Mouse (Mus musculus) Patski (cell line): ENCODE measurements around the gene Myo1d. TPM values are rescaled to one million over a fixed set of nuclear protein-coding genes. Genes with fewer than 3 reads are reported as not detected.

Source experiments
- ATAC-seq: fragments of 100-300 bp; one replicate; pipeline ENCODE4 v1.8.0; 2021
- CTCF ChIA-PET: fragments of 350-600 bp; sonication (Branson Sonifier 250); formaldehyde crosslinking; loops from one replicate; lab custom pipeline; 2022; ENCODE audit warnings: inconsistent platforms; lab: Charles Lee
- POLR2A ChIA-PET: fragments of 350-600 bp; sonication (Branson Sonifier 250); formaldehyde crosslinking; loops from one replicate; lab custom pipeline; 2022; ENCODE audit warnings: antibody characterized with exemption, inconsistent platforms; lab: Charles Lee
- DNase-seq: peaks from one replicate; pipeline ENCODE4 v3.0.0-alpha.2; 2011; ENCODE audit warnings: low read depth, low spot score
- H3K27me3 ChIP-seq: fragments of 371-371 bp; one replicate; pipeline ENCODE4 v1.5.1; 2021
- CTCF ChIP-seq: fragments of 100-300 bp; IDR thresholded peaks from one replicate; pipeline ENCODE4 v1.5.1; 2021
- in situ Hi-C: fragments of 300-500 bp; cut with MboI; formaldehyde crosslinking; loops from 3 replicates; pipeline ENCODE4 v1.11.1; 2018; ENCODE audit warnings: low pct_unique_long_range_greater_than_20kb, mixed read lengths
- polyA plus RNA-seq: library from polyadenylated mRNA; unstranded; gene quantifications from one replicate; pipeline ENCODE4 v1.2.3, GENCODE M21; 2021

Myo1d gene
- polyA plus RNA-seq, 1 experiment from 2014 or later = 36.9 TPM

DNA sequence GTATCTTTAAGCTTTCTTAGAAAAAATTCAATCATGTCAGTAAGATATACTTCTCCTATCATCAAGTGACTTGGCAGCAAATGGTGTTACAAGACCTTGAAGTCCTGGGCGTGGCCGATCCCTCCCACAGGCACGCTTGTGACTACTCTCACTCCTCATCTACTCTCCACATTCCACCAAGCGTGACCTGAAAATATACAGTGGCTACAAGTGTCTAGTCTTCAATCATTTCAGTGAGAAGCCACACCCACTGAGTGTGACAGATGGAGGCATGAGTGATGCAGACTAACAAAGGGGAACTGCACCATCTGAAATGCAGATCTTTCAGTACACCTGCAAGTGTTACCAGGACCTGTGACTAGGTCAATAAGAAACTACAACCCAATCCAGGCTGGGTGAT, 79.2 kb downstream of the Myo1d start:
- ChIA-PET POLR2A (interaction anchor here (1.0 to 1.1 kb wide), 2 partner anchors 80 to 244 kb away, joined by 3 to 6 read pairs; partner anchors contain the start of gene Myo1d), CTCF (interaction anchor here (1.2 to 2.4 kb wide), 5 partner anchors 15 to 117 kb away, joined by 3 to 10 read pairs (median 4); partner anchors contain the start of gene Tmem98)
- in situ Hi-C loops = no loop called here
- DNase-seq = no peak
- no peak for TF ChIP-seq CTCF
- no peak for ATAC-seq
- H3K27me3 ChIP-seq = no peaks in the 10 kb centered on the region

- ChIA-PET POLR2A (no interaction called here), CTCF (no interaction called here)
- DNase-seq = no peak
- in situ Hi-C loops = loop anchor here (5.0 kb wide), 1 partner anchor 84 kb away; the partner anchor contains the start of gene Myo1d
- TF ChIP-seq CTCF = no peak
- no peak for ATAC-seq
- no peaks in the 10 kb centered on the region for H3K27me3 ChIP-seq
Observed at GRCm38 (mm10) chr11:80698721-80699120, 81.1 kb downstream of the Myo1d start.

DNA sequence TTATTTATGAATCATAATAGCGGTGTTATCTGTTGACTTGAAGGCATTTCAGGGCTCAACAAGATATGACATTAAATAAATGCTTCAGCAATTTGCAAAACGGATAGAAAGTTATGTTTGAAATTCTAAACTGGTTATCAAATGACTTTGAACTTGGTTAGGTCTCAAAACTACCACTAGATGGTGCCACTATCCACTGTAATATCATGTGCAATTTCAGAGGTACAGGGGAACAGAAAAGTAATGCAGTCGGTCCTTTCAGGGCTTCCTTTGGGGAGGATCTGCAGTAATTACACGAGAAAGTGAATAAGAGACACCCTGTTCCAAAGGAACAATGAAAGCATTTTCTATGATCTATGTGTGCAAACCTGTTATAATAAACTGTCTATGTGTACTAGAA, 83.5 kb downstream of the Myo1d start:
- peak; percentile 47 for TF ChIP-seq CTCF
- no peaks in the 10 kb centered on the region for H3K27me3 ChIP-seq
- DNase-seq (no peak), ATAC-seq (no peak)
- CTCF ChIA-PET = interaction anchor here (1.8 kb wide), 1 partner anchor 104 kb away, joined by 7 read pairs; no protein-coding TSS in a partner anchor
- in situ Hi-C loops = loop anchor here (5.0 kb wide), 1 partner anchor 86 kb away; the partner anchor contains the start of gene Myo1d
- POLR2A ChIA-PET = no interaction called here

DNA sequence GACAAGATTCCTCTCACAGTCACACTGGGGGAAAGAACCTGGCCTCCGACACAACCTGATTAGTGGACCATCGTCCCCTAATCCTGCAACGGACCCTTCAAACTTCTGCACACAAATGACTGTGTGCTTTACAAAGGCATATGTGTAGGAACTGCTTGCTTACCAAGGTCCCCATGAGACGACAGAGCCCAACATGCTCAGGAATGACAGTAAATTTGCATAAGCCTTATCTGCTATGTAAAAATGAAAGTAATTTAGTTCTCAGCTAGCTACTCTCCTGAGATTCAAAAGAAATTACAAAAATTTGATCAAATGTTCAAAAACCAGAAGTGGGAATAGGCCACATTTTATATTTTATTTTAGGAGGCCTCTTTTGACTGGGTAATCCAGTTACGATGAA, 95.2 kb downstream of the Myo1d start:
- in situ Hi-C loops = no loop called here

DNA sequence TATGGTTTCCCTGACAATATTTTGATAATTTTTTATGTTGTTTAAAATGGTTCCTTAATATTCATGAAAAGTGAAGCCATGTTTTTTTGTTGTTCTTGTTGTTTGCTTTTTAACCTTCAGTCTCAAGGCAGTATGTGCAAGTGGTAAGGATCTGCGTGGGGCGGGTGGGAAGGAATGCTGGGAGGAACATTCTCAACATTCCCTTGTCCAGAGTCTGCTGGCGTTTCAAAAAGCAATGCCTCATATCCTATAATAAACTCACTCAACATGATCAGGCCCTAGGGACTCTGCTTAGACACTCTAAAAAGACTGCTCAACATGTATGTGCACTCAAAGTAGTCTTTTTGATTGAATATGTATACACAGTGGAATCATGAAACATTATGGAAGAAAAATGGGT, 97.1 kb downstream of the Myo1d start:
- DNase-seq = no peak

More for the DNA sequence above, 95.2 kb downstream of the Myo1d start:
- TF ChIP-seq CTCF = no peak
- ATAC-seq (no peak), DNase-seq (no peak)
- ChIA-PET CTCF (no interaction called here), POLR2A (no interaction called here)
- no peaks in the 10 kb centered on the region for H3K27me3 ChIP-seq

GRCm38 (mm10) chr11:80673013-80673412, 106.8 kb downstream of the Myo1d start:
- in situ Hi-C loops = no loop called here
- CTCF ChIA-PET = no interaction called here
- POLR2A ChIA-PET = interaction anchor here (0.7 kb wide), 3 partner anchors 198 to 503 kb away, joined by 3 to 11 read pairs (median 6); no protein-coding TSS in a partner anchor
- TF ChIP-seq CTCF = no peak
- H3K27me3 ChIP-seq = no peaks in the 10 kb centered on the region
- no peak for DNase-seq
- ATAC-seq = no peak

More for the DNA sequence above, 97.1 kb downstream of the Myo1d start:
- ChIA-PET CTCF (no interaction called here), POLR2A (no interaction called here)
- no peak for ATAC-seq
- no peak for TF ChIP-seq CTCF
- in situ Hi-C loops = no loop called here
- no peaks in the 10 kb centered on the region for H3K27me3 ChIP-seq

DNA sequence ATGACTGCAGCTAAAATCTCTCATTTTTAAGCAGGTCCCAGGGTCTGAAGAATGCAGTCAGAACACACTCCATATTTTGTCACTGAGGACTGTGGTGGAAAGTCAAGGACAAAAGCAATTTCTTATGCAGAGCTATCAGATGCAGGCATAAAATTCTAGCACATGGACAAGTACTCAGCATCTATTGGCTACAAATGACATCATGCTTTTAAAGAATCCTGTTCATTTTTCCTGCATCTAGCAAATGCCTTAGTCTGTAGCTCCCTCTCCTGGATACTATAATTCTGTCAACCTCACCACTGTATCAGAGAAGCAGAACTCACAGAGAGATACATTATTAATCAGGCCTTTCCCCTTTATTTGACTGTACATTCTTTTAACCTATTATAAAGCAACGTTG, 109.4 kb downstream of the Myo1d start:
- DNase-seq = peak; percentile 37

GRCm38 (mm10) chr11:80669934-80670333, 109.9 kb downstream of the Myo1d start:
- in situ Hi-C loops = loop anchor here (5.0 to 10.0 kb wide), 2 partner anchors 208 to 385 kb away; no protein-coding TSS in a partner anchor
- DNase-seq = peak; percentile 10

More for the DNA sequence above, 109.4 kb downstream of the Myo1d start:
- TF ChIP-seq CTCF = peak; percentile 71
- peak; percentile 80 for ATAC-seq
- ChIA-PET POLR2A (no interaction called here), CTCF (interaction anchor here (0.7 to 1.7 kb wide), 12 partner anchors 9 to 243 kb away, joined by 3 to 6 read pairs (median 4); no protein-coding TSS in a partner anchor)
- in situ Hi-C loops = no loop called here
- H3K27me3 ChIP-seq = no peaks in the 10 kb centered on the region

DNA sequence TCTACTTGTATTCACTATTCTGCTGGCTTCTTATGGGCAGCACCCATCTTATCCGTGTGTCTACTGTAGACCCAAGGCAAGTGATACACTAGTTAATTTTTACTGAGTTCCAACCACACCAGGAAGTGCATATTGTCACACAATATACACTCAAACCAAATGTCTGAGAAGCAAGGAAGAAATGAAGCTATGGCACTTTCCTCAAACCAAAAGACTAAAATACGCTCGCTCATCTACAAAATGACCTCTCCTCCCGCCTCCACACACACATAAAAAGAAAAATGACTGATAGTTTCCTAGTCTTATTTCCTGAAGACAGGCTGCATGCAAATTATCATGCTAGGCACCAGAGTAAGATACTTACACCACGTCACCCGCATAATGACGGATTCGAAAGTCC, 113.6 kb downstream of the Myo1d start:
- no peak for TF ChIP-seq CTCF
- no peak for ATAC-seq
- ChIA-PET POLR2A (no interaction called here), CTCF (interaction anchor here (1.2 kb wide), 2 partner anchors 11 to 13 kb away, joined by 3 to 4 read pairs; no protein-coding TSS in a partner anchor)
- in situ Hi-C loops = loop anchor here (5.0 to 10.0 kb wide), 2 partner anchors 204 to 381 kb away; no protein-coding TSS in a partner anchor
- no peaks in the 10 kb centered on the region for H3K27me3 ChIP-seq
- no peak for DNase-seq

More at GRCm38 (mm10) chr11:80669934-80670333, 109.9 kb downstream of the Myo1d start:
- no peaks in the 10 kb centered on the region for H3K27me3 ChIP-seq
- POLR2A ChIA-PET = no interaction called here
- no peak for ATAC-seq
- no peak for TF ChIP-seq CTCF
- CTCF ChIA-PET = interaction anchor here (0.7 to 1.7 kb wide), 12 partner anchors 9 to 242 kb away, joined by 3 to 6 read pairs (median 4); no protein-coding TSS in a partner anchor

- H3K27me3 ChIP-seq = no peaks in the 10 kb centered on the region
- CTCF ChIA-PET = interaction anchor here (1.5 kb wide), 1 partner anchor 12 kb away, joined by 3 read pairs; no protein-coding TSS in a partner anchor
- DNase-seq (no peak), ATAC-seq (no peak)
- TF ChIP-seq CTCF = no peak
- POLR2A ChIA-PET = no interaction called here
- in situ Hi-C loops = loop anchor here (5.0 to 10.0 kb wide), 2 partner anchors 237 to 379 kb away; partner anchors contain the start of gene Psmd11
Observed at GRCm38 (mm10) chr11:80664261-80664660, 115.6 kb downstream of the Myo1d start.

DNA sequence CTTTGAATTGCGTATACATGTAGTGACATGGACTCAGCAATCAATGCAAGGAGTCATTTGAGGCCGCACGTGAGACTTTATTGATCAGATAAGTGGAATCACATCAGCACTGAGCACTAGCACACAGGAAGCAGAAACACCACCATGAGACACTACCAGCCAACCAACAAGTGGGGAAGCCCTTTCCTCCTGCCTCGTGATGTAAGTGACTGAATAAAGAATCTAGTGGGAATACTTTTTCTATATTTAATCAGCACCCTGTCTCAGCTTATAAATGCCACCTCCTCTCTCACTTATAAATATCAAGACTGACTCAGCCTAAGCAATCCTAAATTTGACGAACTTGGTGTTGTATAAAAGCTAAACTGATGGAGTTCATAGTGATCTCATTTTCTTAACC, 134.7 kb downstream of the Myo1d start:
- POLR2A ChIA-PET = no interaction called here
- in situ Hi-C loops = no loop called here
- ATAC-seq (no peak), DNase-seq (no peak)
- no peak for TF ChIP-seq CTCF
- CTCF ChIA-PET = no interaction called here
- H3K27me3 ChIP-seq = no peaks in the 10 kb centered on the region
